Mouse (Mus musculus) testis, adult 2 months (tissue): ENCODE data around the gene Wdr82.

Experiments
- CTCF ChIP-seq: fragments of 200-500 bp; IDR thresholded peaks from 2 replicates; pipeline ENCODE4 v1.5.1; 2012; ENCODE audit warnings: low read depth, mild to moderate bottlenecking, inconsistent platforms, low read length, moderate library complexity; ENCODE audit not compliant: control insufficient read depth, insufficient read depth, insufficient replicate concordance
- POLR2A ChIP-seq: fragments of 200-500 bp; IDR thresholded peaks from 2 replicates; pipeline ENCODE4 v1.6.1; 2012; ENCODE audit warnings: low read depth, mild to moderate bottlenecking, inconsistent platforms, low read length, moderate library complexity; ENCODE audit not compliant: control insufficient read depth

DNA sequence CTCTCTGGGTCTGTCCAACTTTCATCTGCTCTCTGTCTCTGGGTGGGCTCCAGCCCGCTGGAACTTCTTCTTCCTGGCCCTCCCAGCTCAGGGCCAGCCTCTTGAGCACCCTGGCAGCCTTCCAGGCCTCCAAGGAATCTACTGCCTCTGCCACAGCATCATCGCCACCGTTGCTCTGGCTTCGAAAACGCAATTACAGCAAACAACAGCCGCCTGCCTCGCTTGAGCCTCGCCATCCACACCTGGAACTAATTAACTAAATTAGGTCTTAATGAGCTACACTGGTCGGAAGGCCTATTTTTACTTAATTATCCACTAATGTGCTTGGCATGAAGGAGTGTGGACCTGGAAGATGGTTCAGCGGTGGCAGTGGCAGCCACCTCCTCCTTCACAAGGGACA, 31.0 kb upstream of the Wdr82 start:
- TF ChIP-seq CTCF (no peak), POLR2A (no peak)
